Mouse (Mus musculus) limb, embryonic 14.5 days (tissue): ENCODE results near the gene Tanc1. TPM values are rescaled to one million over a fixed set of nuclear protein-coding genes. Genes with fewer than 3 reads are reported as not detected.

ENCODE experiments used
- ATAC-seq: fragments of 200-750 bp; cut with Nextera tagmentation; 2 replicates; pipeline ENCODE4 v1.8.0; 2017; ENCODE audit warnings: low read depth, moderate number of reproducible peaks, moderate TSS enrichment; ENCODE audit not compliant: low FRiP score
- DNase-seq: peaks from one replicate; pipeline ENCODE4 v3.0.0-alpha.2; 2015; ENCODE audit warnings: low spot score
- H3K27ac ChIP-seq: fragments of 300-500 bp; sonication (generic); replicated peaks from 2 replicates; pipeline ENCODE4 v1.5.1; 2014; ENCODE audit warnings: low read depth, mild to moderate bottlenecking, low read length, moderate library complexity, mixed read lengths
- H3K27me3 ChIP-seq: fragments of 300-500 bp; sonication (generic); 2 replicates; pipeline ENCODE4 v1.6.1; 2014; ENCODE audit warnings: low read length, mixed read lengths; ENCODE audit not compliant: control insufficient read depth, insufficient read depth
- H3K36me3 ChIP-seq: fragments of 300-500 bp; sonication (generic); 2 replicates; pipeline ENCODE4 v1.6.1; 2014; ENCODE audit warnings: mild to moderate bottlenecking, low read length, moderate library complexity, mixed read lengths; ENCODE audit not compliant: control insufficient read depth, insufficient read depth
- H3K4me1 ChIP-seq: fragments of 300-500 bp; sonication (generic); 2 replicates; pipeline ENCODE4 v1.6.1; 2014; ENCODE audit warnings: antibody characterized with exemption, low read length, mixed read lengths; ENCODE audit not compliant: control insufficient read depth, insufficient read depth
- H3K4me2 ChIP-seq: fragments of 300-500 bp; sonication (generic); replicated peaks from 2 replicates; pipeline ENCODE4 v1.6.1; 2014; ENCODE audit warnings: low read depth, mild to moderate bottlenecking, low read length, moderate library complexity; ENCODE audit not compliant: severe bottlenecking
- H3K4me3 ChIP-seq: fragments of 300-500 bp; sonication (generic); replicated peaks from 2 replicates; pipeline ENCODE4 v1.5.1; 2014; ENCODE audit warnings: low read length
- H3K9ac ChIP-seq: fragments of 300-500 bp; sonication (generic); 2 replicates; pipeline ENCODE4 v1.6.1; 2014; ENCODE audit warnings: mild to moderate bottlenecking, low read depth, low read length, moderate library complexity; ENCODE audit not compliant: severe bottlenecking
- H3K9me3 ChIP-seq: fragments of 300-500 bp; sonication (generic); 2 replicates; pipeline ENCODE4 v1.6.1; 2016; ENCODE audit warnings: low read length; ENCODE audit not compliant: control insufficient read depth
- POLR2A ChIP-seq: fragments of 200-500 bp; IDR thresholded peaks from 2 replicates; pipeline ENCODE4 v1.8.0; 2012; ENCODE audit warnings: inconsistent platforms, mild to moderate bottlenecking, moderate library complexity, borderline replicate concordance; ENCODE audit not compliant: insufficient read depth, insufficient read length; ENCODE audit errors: extremely low read depth
- WGBS: fragments of 180-500 bp; shearing (Covaris S2); extraction: QIAGEN DNeasy Blood & Tissue Kit; methylation state at CpG from one replicate; pipeline ENCODE4 v1.1.7; 2014; 5-methylcytosine and 5-hydroxymethylcytosine counted together
- polyA plus RNA-seq, 2 experiments: library from polyadenylated mRNA; depleted of rRNA in 1 of 2; stranded (reverse) in 1 of 2; unstranded in 1 of 2; fragments of >200 nt; fragmentation: Nextera tagmentation in 1 of 2; extraction: Ambion mirVana in 1 of 2; gene quantifications; 2 replicates each; pipeline versions ENCODE4 v1.2.1 to v1.2.3; 2012 to 2014

The Tanc1 gene
- polyA plus RNA-seq, 2 experiments: 24.1 to 35.3 TPM

- ATAC-seq: no peak
- TF ChIP-seq POLR2A: no peak
- Histone ChIP-seq H3K27ac (no peak overlapping the region; the same call in 1 of the 2 replicates), H3K4me3 (no peak overlapping the region), H3K4me2 (no peak overlapping the region), H3K4me1 (peaks cover 31% of the 10 kb centered on the region), H3K9ac (no peak overlapping the region), H3K9me3 (no peaks in the 10 kb centered on the region), H3K27me3 (no peaks in the 10 kb centered on the region), H3K36me3 (no peaks in the 10 kb centered on the region)
- no peak for DNase-seq
- 29% methylated on average over 16 of the region's 16 CpGs for WGBS
These were observed 49.3 kb downstream of the Tanc1 start for GRCm38 (mm10) chr2:59660891-59661805.

- H3K4me3 ChIP-seq: no peak overlapping the region
- H3K9me3 ChIP-seq: no peaks in the 10 kb centered on the region
- H3K36me3 ChIP-seq: no peaks in the 10 kb centered on the region
- no peak for TF ChIP-seq POLR2A
- ATAC-seq (no peak), DNase-seq (no peak)
- H3K27me3 ChIP-seq: no peaks in the 10 kb centered on the region
- 84% methylated on average over 16 of the region's 16 CpGs for WGBS
- peaks cover 23% of the 10 kb centered on the region for H3K4me1 ChIP-seq
- no peak overlapping the region for H3K27ac ChIP-seq
- H3K4me2 ChIP-seq: no peak overlapping the region
- H3K9ac ChIP-seq: no peak overlapping the region
These were observed 53.1 kb downstream of the Tanc1 start for GRCm38 (mm10) chr2:59664803-59665567.

GRCm38 (mm10) chr2:59666533-59666932, 54.7 kb downstream of the Tanc1 start:
- Histone ChIP-seq H3K4me2 (no peak overlapping the region), H3K27me3 (no peaks in the 10 kb centered on the region), H3K27ac (no peak overlapping the region), H3K4me1 (peaks cover 21% of the 10 kb centered on the region), H3K9me3 (no peaks in the 10 kb centered on the region), H3K36me3 (no peaks in the 10 kb centered on the region), H3K4me3 (no peak overlapping the region), H3K9ac (no peak overlapping the region)
- no peak for ATAC-seq
- DNase-seq: no peak
- WGBS: 80% methylated on average over 5 of the region's 5 CpGs
- TF ChIP-seq POLR2A: no peak

GRCm38 (mm10) chr2:59670087-59671060, 58.5 kb downstream of the Tanc1 start:
- Histone ChIP-seq H3K4me3 (no peak overlapping the region), H3K4me2 (no peak overlapping the region), H3K9me3 (no peaks in the 10 kb centered on the region), H3K27me3 (no peaks in the 10 kb centered on the region), H3K4me1 (peaks cover 26% of the 10 kb centered on the region), H3K27ac (peak overlapping the region; percentile 26; the same call in 1 of the 2 replicates), H3K9ac (no peak overlapping the region), H3K36me3 (no peaks in the 10 kb centered on the region)
- no peak for ATAC-seq
- no peak for TF ChIP-seq POLR2A
- no peak for DNase-seq
- 56% methylated on average over 15 of the region's 15 CpGs for WGBS
